Mouse (Mus musculus) left cerebral cortex, adult 8-10 months (tissue): ENCODE measurements around the gene Tas2r107. TPM values are rescaled to one million over a fixed set of nuclear protein-coding genes. Genes with fewer than 3 reads are reported as not detected.
"Not testable (repeated sequence)": the region's sequence is repeated elsewhere in the genome, so short reads cannot be mapped to it uniquely, and the experiment has no call there.

Experiments used
- DNase-seq, 2 experiments: peaks; one replicate each; pipeline ENCODE4 v3.0.0; 2022; ENCODE audit warnings: low spot score in 2 of 2
- total RNA-seq, 4 experiments: library from RNA; stranded (reverse); gene quantifications; 2 replicates each; pipeline ENCODE4 v1.2.4; 2022

The Tas2r107 gene
- total RNA-seq = not detected

DNA sequence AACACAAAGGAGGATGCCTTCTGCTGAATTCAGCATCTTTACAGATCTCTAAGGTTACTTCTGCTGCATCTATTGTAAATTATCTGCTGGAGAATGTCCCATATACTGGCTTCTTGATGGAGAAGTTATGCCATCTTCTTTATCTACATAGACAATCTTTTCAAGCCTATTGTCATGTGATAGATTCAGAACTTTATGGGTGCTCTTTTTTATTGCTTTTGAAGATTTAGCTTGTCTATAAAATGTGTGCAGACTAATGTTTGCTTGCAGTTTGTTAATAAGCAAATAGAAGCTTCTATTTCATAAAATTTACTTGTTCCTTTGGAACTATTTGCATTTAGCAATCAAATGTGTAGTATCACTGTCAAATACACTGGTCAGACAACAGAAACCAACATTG, at the start of gene Tas2r107:
TSS of gene Tas2r107 (minus strand) at position 101 of the 400 bp plus-strand sequence.
- DNase-seq = no peak

DNA sequence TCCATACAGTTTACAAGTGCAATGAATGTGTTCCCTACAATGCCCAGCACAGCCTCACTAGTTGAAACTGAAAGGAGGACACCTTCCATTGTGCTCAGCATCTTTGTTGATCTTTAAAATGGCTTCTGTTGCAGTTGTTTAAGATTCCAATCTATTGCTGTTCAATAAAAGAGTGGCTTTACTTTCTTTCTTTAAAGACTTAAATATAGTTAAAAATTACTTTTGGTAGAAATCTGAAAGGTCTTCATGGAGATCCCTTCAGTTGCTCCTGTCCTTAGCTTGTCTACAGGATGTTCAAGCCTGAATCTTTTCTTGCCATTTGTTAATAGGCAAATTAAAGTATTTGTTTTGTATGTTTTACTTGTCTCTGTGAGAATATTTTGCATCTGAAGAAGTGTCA, 30.0 kb upstream of the Tas2r107 start, which contains the start of gene Tas2r114:
TSS of gene Tas2r114 (minus strand) at position 101 of the 400 bp plus-strand sequence.
- DNase-seq = no peak

DNA sequence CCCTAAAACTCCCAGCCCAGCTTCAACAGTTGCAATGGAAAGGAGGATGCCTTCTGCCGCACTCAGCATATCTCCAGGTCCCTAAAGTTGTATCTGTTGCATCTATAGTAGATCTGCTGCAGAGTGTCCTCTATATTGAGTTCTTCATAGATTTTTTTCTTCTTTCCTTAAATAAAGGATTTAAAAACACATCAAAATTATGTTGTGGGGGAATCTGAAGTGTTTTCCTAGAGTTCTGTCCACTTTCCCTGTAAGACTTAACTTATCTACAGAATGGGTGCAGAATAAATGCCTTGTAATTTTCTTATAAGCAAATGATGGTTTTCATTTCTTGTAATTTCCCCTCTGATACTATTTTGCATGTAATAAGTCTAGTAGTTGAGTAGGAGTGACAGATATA, 27.4 kb upstream of the Tas2r107 start, which contains the start of gene Tas2r105:
TSS of gene Tas2r105 (minus strand) at position 101 of the 400 bp plus-strand sequence.
- DNase-seq = no peak

DNA sequence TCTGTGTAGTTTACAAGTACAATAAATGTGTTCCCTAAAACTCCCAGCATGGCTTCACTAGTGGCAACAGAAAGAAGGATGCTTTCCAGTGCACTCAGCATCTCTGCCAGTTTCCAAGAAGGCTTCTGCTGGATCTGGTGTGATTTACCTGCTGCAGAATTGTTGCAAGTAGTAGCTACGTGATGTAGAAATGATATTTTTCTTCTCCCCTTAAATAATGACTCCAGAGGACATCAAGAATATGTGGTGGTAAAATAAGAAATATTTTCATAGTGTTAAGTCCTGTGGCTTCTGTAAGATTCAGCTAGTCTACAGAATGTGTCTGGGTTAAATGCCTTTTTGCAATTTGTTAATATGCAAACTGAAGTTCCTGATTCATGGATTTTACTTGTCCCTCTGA, 25.7 kb upstream of the Tas2r107 start, which contains the start of gene Tas2r104:
TSS of gene Tas2r104 (minus strand) at position 101 of the 400 bp plus-strand sequence.
- no peak for DNase-seq

DNA sequence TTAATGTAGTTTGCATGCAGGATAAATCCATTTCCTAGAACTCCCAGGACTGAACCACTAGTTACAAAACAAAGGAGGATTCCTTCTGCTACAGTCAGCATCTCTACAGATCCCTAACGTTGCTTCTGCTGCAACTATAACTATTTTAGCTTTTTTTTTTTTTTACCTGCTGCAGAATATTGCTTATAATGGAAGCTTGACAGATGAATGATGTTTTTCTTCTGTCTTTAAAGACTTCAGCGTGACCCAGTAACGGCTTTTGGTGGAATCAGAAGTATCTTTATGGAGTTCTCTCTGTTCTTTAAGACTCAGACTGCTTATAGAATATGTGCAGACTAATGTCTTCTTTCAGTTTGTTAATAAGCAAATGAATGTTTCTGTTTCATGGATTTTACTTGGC, 18.8 kb upstream of the Tas2r107 start, which contains the start of gene Tas2r106:
TSS of gene Tas2r106 (minus strand) at position 101 of the 400 bp plus-strand sequence.
- no peak for DNase-seq

DNA sequence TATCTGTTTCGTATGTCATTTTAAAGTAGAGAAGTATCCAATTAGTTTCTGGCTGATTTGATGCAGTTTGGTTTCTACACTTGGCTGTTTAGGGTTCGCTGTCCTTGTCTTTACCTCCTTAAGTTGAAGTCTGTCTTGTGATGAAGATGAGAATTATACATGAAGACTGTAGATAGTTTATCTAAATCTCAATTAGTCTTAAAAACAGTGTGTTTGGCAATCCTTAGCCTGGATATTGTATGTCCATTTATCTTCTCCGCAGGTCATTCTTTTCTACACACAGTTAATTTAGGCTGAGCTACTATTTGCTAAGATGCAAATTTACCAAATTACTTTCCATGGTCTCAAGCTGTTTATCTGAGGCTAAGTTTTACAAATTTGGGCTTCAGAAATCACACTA, 29.1 kb downstream of the Tas2r107 start, which contains the start of gene Tas2r130:
TSS of gene Tas2r130 (minus strand) at position 101 of the 400 bp plus-strand sequence.
- DNase-seq = no peak

DNA sequence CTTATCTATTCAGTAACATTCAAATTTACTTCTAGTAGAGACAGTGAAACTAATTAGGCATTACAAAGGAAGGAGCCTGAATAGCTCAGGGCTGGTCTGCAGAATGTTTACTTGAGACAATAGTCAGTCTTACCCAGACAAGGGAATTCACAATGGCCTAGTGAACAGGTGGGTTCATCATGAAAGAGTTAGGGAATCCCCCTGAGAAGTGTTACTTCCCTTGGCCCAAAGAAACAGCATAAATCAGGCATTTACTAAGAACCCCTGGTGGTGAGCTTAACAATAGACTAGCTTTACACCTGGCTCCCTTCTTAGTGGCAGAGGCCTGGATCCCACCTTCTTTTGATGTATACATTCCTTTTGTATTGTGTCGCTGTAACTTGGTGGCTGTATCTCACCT, 50.0 kb downstream of the Tas2r107 start:
- not testable (repeated sequence) for DNase-seq

Other genes with a start within 250 kb of the Tas2r107 start
- not detected for gene 5430401F13Rik, start 173.7 kb downstream of the Tas2r107 start, total RNA-seq
- not detected for gene Gm6619, start 173.7 kb downstream of the Tas2r107 start, total RNA-seq
- gene Tas2r130, start 29.2 kb downstream of the Tas2r107 start, total RNA-seq = not detected
- not detected for gene Tas2r106, start 18.7 kb upstream of the Tas2r107 start, total RNA-seq
- gene Tas2r104, start 25.6 kb upstream of the Tas2r107 start, total RNA-seq = not detected
- gene Tas2r105, start 27.3 kb upstream of the Tas2r107 start, total RNA-seq = not detected
- gene Tas2r114, start 29.9 kb upstream of the Tas2r107 start, total RNA-seq = not detected